Mouse (Mus musculus) heart, adult 2 months (tissue): ENCODE measurements around the gene C1qtnf7. TPM values are rescaled to one million over a fixed set of nuclear protein-coding genes. Genes with fewer than 3 reads are reported as not detected.
A peak's percentile ranks its signal among the peaks of the same experiment; 100 is the strongest.

Experiments used
- DNase-seq, 2 experiments: peaks; one replicate each; pipeline ENCODE4 v3.0.0; 2021
- H3K27ac ChIP-seq: fragments of 200-600 bp; 2 replicates; pipeline ENCODE4 v1.8.1; 2022
- H3K27me3 ChIP-seq: fragments of 200-500 bp; 2 replicates; pipeline ENCODE4 v1.6.1; 2012; ENCODE audit warnings: mild to moderate bottlenecking, low read length, inconsistent platforms, mixed read lengths; ENCODE audit not compliant: control insufficient read depth, insufficient read depth
- H3K36me3 ChIP-seq: fragments of 200-500 bp; 2 replicates; pipeline ENCODE4 v1.6.1; 2012; ENCODE audit warnings: low read length, inconsistent platforms; ENCODE audit not compliant: control insufficient read depth, insufficient read depth
- H3K4me1 ChIP-seq: fragments of 200-500 bp; 2 replicates; pipeline ENCODE4 v1.6.1; 2011; ENCODE audit warnings: low read length; ENCODE audit not compliant: control insufficient read depth, insufficient read depth
- H3K4me3 ChIP-seq: fragments of 200-600 bp; 2 replicates; pipeline ENCODE4 v1.8.1; 2022
- H3K79me2 ChIP-seq: fragments of 200-500 bp; replicated peaks from 2 replicates; pipeline ENCODE4 v1.6.1; 2012; ENCODE audit warnings: mild to moderate bottlenecking, inconsistent platforms, low read length, moderate library complexity, mixed read lengths; ENCODE audit not compliant: control insufficient read depth, insufficient read depth
- H3K9ac ChIP-seq: fragments of 200-500 bp; 2 replicates; pipeline ENCODE4 v1.6.1; 2012; ENCODE audit warnings: low read depth, mild to moderate bottlenecking, control low read depth, inconsistent platforms, low read length, mixed read lengths
- CTCF ChIP-seq: fragments of 200-600 bp; IDR thresholded peaks from 2 replicates; pipeline ENCODE4 v1.8.1; 2022; ENCODE audit warnings: antibody characterized with exemption, mild to moderate bottlenecking, moderate library complexity
- EP300 ChIP-seq: fragments of 200-500 bp; IDR thresholded peaks from 2 replicates; pipeline ENCODE4 v1.6.1; 2011; ENCODE audit warnings: low read depth, low read length, control low read depth; ENCODE audit not compliant: insufficient read depth
- POLR2A ChIP-seq: fragments of 200-500 bp; IDR thresholded peaks from 2 replicates; pipeline ENCODE4 v1.6.1; 2011; ENCODE audit warnings: mild to moderate bottlenecking, low read depth, low read length, control low read depth; ENCODE audit not compliant: insufficient read depth
- WGBS: fragments of 180-500 bp; shearing (Covaris S2); methylation state at CpG from one replicate; pipeline ENCODE4 v1.1.7; 2018; 5-methylcytosine and 5-hydroxymethylcytosine counted together
- intact Hi-C: fragments of 180-260 bp; cut with DNase I; formaldehyde crosslinking; loops from one replicate; pipeline ENCODE4 v1.15.1; 2025
- polyA plus RNA-seq: library from polyadenylated mRNA; depleted of rRNA; stranded (reverse); fragments of >200 nt; gene quantifications from 2 replicates; pipeline ENCODE4 v1.2.3, GENCODE M21; 2012
- total RNA-seq, 2 experiments: library from RNA; stranded (reverse); gene quantifications; 2 replicates each; pipeline ENCODE4 v1.2.3; 2021

C1qtnf7 gene
- total and polyA plus RNA-seq, 3 experiments = 4.6 to 5.8 (median 5.4) TPM

- Histone ChIP-seq H3K4me3 (no peak overlapping the region), H3K27me3 (no peaks in the 10 kb centered on the region), H3K9ac (no peak overlapping the region), H3K4me1 (peaks cover 4% of the 10 kb centered on the region), H3K79me2 (no peaks in the 10 kb centered on the region), H3K27ac (peak overlapping the region; percentile 30; the same call in 1 of the 2 replicates), H3K36me3 (no peaks in the 10 kb centered on the region; the same call in 1 of the 2 replicates)
- 47% methylated on average over 11 of the region's 11 CpGs for WGBS
- no peak for DNase-seq
- TF ChIP-seq EP300 (no peak), POLR2A (no peak), CTCF (no peak)
- intact Hi-C loops = no loop called here
Observed at GRCm38 (mm10) chr5:43585406-43586245, 70.3 kb downstream of the C1qtnf7 start.

DNA sequence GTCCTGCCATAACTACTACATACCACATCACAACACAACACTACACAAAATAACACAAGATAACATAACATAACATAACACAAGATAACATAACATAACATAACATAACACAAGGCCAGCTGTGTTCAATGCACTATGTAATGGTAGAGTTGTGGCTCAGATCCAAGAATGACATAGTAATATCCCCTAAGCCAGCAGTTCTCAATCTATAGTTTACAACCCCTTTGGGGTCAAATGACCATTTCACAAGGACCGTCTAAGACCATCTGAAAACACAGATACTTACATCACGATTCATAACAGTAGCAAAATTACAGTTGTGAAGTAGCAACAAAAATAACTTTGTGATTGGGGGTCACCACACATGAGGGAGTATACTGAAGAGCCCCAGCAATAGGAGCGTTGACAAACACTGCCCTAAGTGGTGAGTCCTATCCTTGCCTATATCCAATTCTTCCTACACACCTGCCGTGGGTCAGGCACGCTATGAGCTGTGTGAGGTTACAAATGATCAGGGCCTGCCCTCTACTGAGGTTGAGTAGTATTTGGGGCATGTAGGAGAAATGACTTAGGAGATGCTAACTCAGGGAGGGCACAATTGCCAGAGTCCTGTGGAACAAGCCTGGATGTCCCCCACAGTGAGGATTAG, 73.6 kb downstream of the C1qtnf7 start:
- Histone ChIP-seq H3K27ac (peak overlapping the region; percentile 38), H3K4me1 (peaks cover 2% of the 10 kb centered on the region), H3K9ac (no peak overlapping the region), H3K79me2 (no peaks in the 10 kb centered on the region), H3K36me3 (no peaks in the 10 kb centered on the region; the same call in 1 of the 2 replicates), H3K27me3 (no peaks in the 10 kb centered on the region), H3K4me3 (no peak overlapping the region)
- no peak for TF ChIP-seq EP300
- no peak for TF ChIP-seq CTCF
- no peak for TF ChIP-seq POLR2A
- intact Hi-C loops = no loop called here
- DNase-seq = no peak
- 70% methylated on average over 5 of the region's 5 CpGs for WGBS

GRCm38 (mm10) chr5:43589440-43589830, 74.1 kb downstream of the C1qtnf7 start:
- TF ChIP-seq POLR2A (no peak), EP300 (no peak), CTCF (no peak)
- intact Hi-C loops = no loop called here

DNA sequence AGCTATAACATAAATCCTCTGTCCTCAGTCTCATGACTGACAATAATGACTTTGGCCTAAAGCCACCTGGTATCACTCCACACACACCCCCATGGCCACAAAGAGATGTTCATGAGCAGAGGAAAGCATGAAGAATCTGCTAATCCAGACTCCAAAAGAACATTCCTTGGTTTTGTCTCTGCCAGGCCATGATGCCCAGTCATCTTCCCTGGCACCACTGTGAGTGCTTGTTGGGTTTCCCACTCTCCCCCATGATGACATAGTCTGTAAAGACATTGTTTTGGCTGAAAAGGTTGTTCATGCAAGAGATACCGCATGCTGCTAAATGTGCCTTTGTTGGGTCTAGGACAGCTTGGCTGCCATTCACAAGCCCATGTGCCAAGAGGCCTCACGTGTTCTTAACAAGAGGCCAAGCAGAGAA, 75.0 kb downstream of the C1qtnf7 start:
- WGBS = 79% methylated on average over 2 of the region's 2 CpGs
- Histone ChIP-seq H3K36me3 (no peaks in the 10 kb centered on the region; the same call in 1 of the 2 replicates), H3K4me1 (peaks cover 2% of the 10 kb centered on the region), H3K79me2 (no peaks in the 10 kb centered on the region), H3K27ac (no peak overlapping the region), H3K27me3 (no peaks in the 10 kb centered on the region), H3K4me3 (no peak overlapping the region), H3K9ac (no peak overlapping the region)
- no peak for TF ChIP-seq POLR2A
- TF ChIP-seq EP300 = no peak
- TF ChIP-seq CTCF = no peak
- intact Hi-C loops = no loop called here
- peak; percentile 57 to 65 for DNase-seq

More at GRCm38 (mm10) chr5:43589440-43589830, 74.1 kb downstream of the C1qtnf7 start:
- H3K27me3 ChIP-seq = no peaks in the 10 kb centered on the region
- H3K79me2 ChIP-seq = no peaks in the 10 kb centered on the region
- no peak overlapping the region for H3K4me3 ChIP-seq
- no peaks in the 10 kb centered on the region; the same call in 1 of the 2 replicates for H3K36me3 ChIP-seq
- peaks cover 2% of the 10 kb centered on the region for H3K4me1 ChIP-seq
- WGBS = 34% methylated on average over 2 of the region's 2 CpGs
- H3K9ac ChIP-seq = no peak overlapping the region
- DNase-seq = no peak
- H3K27ac ChIP-seq = peak overlapping the region; percentile 38

DNA sequence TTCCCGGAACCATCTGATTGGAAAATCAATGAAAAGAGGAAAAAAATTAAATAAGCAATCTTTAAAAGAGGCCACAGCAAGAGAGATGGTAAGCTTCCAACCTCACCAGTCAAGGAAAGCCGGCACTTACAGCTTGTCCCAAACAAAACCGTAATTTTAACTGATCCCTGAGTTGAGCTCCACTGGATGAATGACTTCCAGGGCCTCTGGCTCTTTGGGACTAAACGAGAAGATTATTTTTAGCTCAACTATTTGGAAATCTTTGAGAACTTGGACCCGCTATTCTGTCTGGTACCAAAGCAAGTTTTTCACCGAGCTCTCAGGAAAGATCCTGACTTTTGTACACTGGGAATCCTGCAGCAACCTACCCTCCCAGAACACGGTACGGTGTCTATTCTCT, 86.3 kb downstream of the C1qtnf7 start:
- no peaks in the 10 kb centered on the region for H3K36me3 ChIP-seq
- no peak for DNase-seq
- H3K79me2 ChIP-seq = no peaks in the 10 kb centered on the region
- intact Hi-C loops = no loop called here
- H3K4me3 ChIP-seq = no peak overlapping the region
- no peak overlapping the region for H3K9ac ChIP-seq
- H3K27ac ChIP-seq = peak overlapping the region; percentile 51
- no peaks in the 10 kb centered on the region for H3K4me1 ChIP-seq
- no peaks in the 10 kb centered on the region for H3K27me3 ChIP-seq
- WGBS = 59% methylated on average over 8 of the region's 8 CpGs
- TF ChIP-seq EP300 (no peak), CTCF (no peak), POLR2A (no peak)

DNA sequence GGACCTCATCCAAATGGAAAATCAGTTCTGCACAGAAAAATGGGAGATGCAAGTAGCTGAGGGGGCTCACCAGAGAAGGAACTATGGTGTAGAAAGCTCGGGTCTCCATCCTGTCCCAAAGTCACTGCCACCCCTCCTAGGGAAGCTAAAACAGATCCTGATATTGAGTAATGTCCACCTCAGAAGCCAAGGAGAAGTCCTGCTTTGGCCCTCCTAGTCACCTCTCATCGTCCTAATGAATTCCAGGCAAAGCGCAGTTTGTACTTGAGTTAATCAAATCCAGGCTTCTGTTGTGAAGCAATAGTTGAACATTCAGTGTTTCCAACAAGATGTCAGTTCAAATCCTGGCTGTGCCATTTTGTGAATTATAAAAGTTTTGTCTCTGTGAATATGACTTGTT, 87.2 kb downstream of the C1qtnf7 start:
- H3K36me3 ChIP-seq = no peaks in the 10 kb centered on the region
- H3K9ac ChIP-seq = no peak overlapping the region
- intact Hi-C loops = no loop called here
- TF ChIP-seq EP300 = no peak
- TF ChIP-seq CTCF = no peak
- TF ChIP-seq POLR2A = no peak
- H3K4me1 ChIP-seq = no peaks in the 10 kb centered on the region
- peak overlapping the region; percentile 51 for H3K27ac ChIP-seq
- no peak overlapping the region for H3K4me3 ChIP-seq
- no peak for DNase-seq
- no peaks in the 10 kb centered on the region for H3K79me2 ChIP-seq
- H3K27me3 ChIP-seq = no peaks in the 10 kb centered on the region
- WGBS = 79% methylated on average over 3 of the region's 3 CpGs
